Mouse (Mus musculus): ENCODE measurements around the gene Plscr3.

The Plscr3 gene

DNA sequence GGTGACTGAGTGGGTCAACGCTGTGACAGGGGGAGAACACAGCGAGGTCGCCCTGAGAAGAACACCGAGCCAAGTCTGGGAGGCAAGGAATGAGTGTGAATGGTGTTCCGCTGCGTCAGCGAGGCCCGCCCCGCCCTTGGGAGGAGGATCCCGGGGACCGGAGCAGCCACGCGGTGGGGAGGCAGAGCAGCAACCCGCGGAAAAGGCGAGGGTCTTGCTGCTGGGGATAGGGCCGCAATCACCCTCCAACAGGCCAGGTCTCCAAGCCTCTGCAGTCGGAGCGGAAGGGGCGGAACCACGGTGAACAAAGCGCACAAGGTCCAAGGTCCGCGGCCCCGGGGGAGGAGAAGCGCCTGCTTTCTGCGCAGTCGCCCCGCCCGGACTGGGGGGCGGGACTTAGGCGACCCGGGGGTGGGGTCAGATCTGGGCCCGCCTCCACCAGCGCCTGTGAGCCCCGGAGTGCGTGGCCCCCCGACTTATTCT, at the start of gene Plscr3:
Gene Plscr3 (plus strand): TSS at position 179 of the 483 bp plus-strand sequence.
- DNase-seq (ENCODE audit: low spot score) = peak; percentile 80

DNA sequence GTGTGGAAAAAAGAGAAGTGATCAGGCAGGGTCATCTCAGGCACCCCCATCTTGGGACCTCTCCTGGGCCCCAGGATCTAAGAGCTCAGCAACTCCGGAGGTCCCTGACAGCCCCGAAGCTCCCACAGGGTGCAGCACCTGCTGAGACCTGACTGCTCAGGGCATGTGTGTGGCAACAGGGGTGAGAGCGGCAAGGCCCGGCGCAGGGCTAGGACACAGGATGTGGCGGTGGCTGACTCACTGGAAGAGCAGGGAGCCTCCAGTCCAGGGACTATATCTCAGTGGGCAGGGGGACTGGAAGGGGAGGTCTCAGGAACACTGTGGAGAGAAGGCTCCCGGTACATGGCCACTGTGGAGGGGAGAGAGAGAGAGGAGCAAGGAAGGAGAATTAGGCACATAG, 48.3 kb upstream of the Plscr3 start:
- DNase-seq (ENCODE audit: low spot score) = no peak

DNA sequence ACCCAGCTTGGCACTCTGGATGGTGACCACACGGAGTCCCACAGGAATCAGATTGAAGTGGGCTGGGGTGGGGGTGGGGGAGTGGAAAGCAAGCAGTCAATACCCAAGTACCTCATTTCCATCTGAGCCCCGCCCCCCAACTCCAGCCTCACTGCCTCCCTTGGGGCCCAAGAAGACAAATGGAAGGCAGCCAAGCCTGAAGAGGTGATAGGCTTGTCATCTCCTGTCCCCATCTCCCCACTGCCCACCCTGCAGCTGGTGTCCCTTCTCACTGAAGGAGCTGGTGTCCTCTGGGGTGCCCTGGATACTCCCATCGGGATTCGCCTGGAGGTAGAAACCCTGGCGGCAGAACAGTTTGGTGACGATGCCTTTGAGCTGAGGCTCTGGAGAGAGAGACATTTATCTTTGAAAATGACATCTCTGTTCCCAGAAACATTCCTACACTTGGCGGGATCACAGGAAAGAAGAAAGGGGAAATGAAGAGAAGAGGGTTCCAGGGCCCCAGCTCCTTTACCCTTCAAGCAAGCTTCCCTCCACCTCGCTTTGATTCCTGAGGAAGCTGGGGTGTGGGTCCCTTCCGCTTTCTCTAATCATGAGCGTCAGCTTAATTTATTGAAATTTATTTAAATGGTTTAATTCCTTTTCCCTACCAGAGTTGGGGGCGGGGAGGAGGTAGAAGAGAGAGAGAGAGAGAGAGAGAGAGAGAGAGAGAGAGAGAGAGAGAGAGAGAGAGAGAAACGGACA, 46.6 kb upstream of the Plscr3 start:
- DNase-seq (ENCODE audit: low spot score) = no peak

DNA sequence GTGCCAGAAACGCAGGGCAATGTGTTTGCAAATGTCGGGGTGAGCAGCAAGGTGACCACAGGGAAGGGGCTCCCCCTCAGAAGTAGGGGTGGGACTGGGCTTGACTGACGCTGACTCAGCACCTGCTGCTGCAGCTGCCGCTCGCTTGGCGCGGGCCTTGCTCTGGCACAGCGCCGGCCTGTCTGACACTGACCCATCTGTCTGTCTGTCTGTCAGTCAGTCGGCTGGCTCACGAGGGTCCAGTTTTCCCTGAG, 46.1 kb upstream of the Plscr3 start:
- no peak for DNase-seq (ENCODE audit: low spot score)

DNA sequence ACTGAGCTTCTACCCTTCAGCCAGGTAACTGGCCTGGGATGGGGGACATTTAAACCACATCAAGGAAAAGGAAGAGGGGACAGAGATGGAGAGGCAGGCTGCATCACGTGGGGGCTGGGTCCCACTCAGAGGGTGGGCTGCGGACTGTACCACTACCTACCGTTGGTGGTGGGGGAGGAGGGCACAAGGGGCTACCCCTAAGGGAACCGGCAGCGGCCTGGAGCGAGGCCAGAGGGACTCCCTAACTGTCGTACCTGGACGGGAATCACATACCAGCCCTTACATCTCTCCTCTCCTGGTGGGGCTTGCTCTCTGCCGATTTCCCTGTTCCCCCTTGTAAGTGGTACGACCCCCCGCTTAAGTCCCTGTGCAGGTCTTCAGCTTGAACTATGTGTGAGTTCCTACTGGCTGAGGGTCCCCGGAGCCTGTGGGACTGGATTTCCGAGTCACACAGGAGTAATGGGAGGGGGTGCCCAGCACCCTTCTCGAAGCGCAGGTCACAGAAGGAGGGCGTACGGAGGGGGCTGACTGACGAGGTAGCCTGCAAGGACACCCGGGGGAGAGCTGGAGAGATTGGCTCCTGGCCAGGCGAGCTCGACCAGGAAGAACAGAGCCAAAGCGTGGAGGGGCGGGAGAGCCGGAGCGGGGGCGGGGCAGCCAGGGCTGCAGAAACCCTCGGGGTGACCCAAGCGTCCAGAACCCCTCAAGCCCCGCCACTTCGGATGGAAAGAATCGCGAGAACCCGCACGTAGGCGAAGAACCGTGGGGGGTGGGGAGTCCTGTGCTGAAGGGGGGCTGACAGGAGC, 45.6 kb upstream of the Plscr3 start:
- no peak for DNase-seq (ENCODE audit: low spot score)

DNA sequence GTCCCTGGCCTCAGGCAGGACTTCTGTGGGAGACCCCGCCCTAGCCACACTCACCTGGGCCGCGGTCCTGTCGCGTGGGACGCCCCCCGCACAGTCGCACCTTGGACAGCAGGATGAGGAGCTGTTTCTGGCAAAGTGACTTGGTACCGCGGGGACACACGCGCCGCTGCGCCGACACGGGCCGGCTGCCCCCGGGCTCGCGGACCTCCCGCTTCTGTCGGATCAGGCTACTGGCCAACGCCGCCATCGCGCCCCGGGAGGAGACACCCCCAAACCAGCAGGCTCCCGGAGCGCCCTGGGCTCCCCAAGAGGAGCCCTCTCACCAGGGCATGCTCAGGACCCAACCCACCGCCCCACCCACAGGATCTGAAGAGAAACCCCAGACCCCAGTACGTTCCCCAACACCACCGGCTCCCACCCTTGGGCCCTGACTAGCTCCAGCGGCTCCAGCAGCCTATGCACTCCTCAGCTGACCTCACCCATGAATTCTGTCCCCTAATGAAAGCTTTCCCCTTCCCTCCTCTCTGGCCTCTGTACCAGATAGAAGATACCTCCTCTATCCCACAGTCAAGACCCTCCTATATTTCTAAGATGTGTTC, 44.7 kb upstream of the Plscr3 start, which contains the start of gene Fgf11:
Gene Fgf11 (minus strand): TSS at position 479 of the 599 bp plus-strand sequence.
- DNase-seq (ENCODE audit: low spot score) = no peak

DNA sequence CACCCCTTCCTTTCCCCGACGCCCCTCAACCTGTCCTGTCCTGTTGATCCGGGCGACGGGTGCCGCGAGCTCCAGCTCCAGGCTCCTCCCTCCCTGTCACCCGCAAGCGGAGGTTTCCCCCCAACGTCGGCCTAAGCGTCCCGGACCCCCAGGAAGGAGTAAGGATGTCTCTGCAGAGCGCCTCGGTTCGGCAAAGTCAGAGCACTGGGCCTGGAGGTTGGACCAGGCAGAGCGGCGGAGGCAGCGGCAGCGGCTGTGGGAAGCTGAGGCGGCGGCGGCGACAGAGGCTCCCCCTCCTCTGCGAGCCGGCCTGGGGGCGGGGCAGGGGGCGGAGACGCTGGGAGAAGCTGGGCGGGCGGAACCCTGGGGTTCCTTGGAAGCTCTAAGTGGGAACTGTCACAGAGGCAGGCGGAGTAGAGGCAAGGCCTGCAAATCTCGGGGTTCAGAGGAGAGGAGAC, 43.5 kb upstream of the Plscr3 start:
- peak; percentile 57 for DNase-seq (ENCODE audit: low spot score)

DNA sequence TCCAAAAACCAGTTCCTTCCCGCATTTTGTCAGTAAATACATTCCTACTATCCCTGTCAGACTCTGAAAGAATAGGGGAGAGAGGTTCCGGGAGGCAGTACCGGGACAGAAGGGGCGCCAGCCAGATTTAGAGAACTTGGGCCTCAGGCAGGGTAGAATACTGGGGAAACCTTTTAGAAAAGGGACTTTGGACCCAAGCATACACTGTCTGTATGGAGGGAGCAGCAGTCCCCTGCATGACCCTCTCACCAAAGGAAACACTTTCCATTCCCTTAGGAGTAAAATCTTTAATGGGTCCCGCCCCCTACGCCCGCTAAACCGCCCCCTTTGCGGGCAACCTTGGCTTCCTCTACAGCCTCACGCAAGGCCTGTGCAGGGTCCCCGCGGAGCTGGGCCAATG, 42.8 kb upstream of the Plscr3 start:
- DNase-seq (ENCODE audit: low spot score) = no peak

DNA sequence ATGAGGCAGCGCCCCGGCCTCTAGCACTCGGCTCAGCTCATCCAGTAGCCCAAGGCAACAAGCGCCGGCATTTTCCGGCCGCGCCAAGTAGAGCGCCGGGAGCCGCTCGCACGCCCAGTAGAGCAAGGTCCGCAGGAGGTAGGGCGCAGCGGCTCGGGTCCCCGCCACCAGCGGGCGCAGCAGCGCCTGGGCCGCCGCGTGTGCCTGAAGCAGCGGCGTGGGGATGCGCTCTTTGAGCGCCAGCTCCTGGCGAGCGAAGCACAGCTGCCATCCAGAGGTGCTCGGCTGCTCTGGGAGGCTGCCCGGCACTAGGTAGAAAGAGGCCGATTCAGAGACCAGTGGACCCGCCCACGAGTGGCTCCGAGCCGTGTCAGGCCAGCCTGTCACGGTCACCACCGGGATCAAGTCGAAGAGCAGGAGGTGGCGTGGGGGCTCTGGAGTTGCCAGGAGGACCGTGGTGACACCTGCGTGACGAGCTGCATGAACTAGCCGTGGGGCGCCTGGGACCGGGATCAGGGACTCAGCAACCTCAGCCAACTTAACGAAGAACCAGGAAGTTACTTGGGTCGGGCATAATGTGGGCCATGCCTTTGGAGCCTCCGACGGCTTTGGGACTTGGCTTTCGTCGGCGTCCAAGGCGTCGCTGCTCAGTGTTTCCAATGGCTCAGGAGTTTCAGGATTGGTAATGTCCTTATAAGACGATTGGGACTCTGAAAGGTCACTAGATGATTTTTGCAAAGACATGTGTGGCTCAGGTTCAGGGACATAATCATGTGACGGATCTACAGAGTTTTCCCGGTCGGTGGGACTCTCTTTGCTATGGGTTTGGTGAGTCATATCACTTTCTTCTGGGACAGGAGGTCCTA, 42.2 kb upstream of the Plscr3 start:
- DNase-seq (ENCODE audit: low spot score) = peak; percentile 73

DNA sequence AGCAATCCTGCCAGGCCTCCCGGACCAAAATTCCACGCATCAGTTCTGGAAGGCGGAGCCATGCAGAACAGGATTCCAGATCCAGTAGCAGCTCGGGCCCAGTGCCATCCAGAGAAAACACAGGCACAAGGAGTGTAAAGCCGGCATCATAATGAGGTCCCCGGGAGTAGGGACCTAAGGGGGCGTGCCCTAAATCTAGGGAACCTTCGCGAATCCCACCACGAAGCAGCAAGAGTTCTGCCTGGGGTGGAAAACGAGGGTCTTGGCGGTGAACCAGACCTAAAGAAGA, 41.6 kb upstream of the Plscr3 start:
- DNase-seq (ENCODE audit: low spot score) = no peak

DNA sequence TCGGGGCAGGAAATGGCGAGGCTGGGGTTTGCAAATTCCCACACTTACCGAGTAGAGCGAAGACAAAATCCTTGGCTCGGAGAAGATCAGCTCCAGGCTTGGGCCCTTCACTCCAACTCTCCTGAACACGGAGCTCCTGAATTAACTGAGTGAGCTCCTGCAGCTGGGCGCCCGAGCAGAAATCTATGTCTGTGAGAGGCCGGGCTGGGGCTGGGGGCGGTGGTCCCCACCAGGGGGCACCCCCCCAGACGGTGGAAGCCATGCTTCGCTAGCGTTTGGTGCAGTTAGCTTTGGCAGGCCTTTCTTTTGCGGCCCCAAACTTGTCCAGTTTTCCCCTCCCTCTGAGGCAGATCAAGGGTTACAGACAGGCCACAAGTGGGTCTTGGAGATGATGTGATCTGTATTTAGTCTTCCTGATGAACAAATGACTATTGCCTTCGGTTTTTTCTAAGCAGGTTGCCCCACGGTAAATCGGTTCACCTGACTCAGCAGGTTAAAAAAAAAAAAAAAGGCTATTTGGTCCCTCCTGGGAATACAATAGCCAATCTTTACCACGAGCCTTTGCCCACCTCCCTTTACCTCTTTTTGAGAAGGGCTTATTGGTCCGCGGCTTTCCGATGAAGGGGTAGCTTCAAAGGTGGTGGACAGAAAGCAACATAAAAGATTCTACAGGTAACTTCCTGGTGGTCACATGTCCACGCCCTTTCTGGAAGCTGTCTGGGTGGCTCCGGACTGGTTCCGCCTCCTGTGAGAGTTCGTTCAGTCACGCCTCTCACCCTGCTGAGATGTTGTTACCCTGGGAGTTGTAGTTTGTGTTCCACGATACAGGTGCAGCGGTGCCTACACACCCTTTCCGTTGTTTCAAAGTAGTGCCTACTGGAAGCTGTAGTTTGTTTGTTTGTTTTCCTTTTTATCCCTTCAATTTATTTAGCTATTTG, 40.9 kb upstream of the Plscr3 start, which contains the start of gene Tmem102:
Gene Tmem102 (minus strand): TSS at position 653 of the 938 bp plus-strand sequence.
- DNase-seq (ENCODE audit: low spot score) = no peak

DNA sequence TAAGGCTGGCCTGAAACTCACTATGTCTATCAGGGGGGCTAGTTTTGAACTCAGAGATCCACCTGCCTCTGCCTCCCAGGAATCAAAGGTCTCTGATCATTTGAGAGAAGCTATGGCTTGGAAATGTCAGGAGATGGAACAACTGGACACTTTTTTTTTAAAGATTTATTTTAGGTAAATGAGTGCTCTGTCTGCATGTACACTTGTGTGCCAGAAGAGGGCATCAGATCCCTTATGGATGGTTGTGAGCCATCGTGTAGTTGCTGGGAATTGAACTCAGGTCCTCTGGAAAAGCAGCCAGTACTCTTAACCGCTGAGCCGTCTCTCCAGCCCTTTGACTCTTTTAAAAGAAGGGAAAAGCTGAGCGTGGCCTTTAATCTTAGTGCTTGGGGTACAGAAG, 39.8 kb upstream of the Plscr3 start:
- DNase-seq (ENCODE audit: low spot score) = no peak

DNA sequence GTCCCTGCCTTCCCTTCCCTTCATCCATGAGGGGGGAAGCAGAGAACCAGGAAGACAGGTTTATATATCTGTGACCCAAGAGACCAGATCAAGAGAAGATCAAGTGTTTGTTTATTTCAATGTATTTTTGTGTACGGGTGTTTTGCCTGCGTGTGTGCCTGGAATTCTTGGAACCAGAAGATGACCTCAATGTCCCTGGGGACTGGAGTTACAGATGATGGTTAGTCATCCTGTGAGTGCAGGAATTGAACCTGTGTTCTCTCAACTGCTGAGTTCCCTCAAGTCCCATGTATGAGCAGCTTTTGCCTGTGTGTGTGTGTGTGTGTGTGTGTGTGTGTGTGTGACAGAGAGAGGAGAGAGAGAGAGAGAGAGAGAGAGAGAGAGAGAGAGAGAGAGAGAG, 38.5 kb upstream of the Plscr3 start:
- no peak for DNase-seq (ENCODE audit: low spot score)

DNA sequence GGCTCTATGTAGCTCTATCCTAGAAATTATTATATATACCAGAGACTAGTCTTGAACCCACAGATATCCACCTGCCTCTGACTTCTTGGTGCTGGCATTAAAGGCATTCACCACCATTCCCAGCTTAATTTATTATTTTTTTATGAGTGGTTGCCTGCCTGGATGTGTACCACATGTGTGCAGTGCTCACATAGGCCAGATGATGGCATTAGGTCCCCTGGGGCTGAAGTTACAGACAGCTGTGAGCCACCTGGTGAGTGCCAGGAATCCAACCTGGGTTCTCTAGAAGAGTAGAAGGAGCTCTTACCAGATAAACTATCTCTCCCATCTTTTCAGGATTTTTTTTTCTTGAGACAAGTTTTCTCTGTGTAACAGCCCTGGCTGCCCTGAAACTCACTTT, 35.9 kb upstream of the Plscr3 start:
- DNase-seq (ENCODE audit: low spot score) = no peak

DNA sequence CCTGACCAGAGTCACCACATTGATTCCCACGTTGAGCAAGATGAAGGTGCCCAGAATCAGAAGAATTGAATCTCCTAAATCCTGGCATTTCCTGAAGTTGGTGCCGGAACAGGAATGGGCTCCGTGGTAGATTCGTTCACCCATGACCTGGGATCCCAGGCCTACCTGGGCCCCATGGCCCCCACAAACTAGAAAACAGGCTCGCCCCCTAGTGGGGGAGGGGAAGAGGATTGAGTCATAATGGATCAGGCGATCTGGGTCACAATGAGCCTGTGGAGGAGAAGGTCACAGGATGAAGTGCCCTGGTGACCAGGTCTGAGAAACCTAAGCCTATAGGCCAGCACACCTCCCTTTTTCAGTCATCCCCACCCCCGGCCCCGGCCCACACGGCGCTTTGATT, 31.0 kb upstream of the Plscr3 start, which contains the start of gene Gm39566:
Gene Gm39566 (minus strand): TSS at position 144 of the 400 bp plus-strand sequence.
- no peak for DNase-seq (ENCODE audit: low spot score)

DNA sequence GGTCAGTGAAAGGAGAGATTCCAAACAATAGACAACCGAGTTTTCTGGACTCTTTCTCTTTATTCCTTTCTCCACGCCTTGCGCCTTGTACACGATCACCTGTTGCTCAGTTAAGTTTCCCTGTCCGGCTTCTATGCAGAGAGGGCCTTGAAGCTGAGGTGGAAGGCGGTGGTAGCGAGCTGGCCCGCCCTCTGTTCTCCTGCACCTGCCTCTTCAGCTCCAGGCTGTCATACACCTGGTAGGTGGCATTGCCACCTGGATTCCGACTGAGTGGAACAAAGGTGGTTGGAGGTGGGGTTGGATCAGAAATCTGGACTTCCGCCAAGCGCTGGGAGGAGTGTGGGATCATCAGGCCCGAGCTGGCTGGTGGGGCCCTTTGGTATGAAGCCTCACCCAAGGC, 29.7 kb upstream of the Plscr3 start:
- no peak for DNase-seq (ENCODE audit: low spot score)

DNA sequence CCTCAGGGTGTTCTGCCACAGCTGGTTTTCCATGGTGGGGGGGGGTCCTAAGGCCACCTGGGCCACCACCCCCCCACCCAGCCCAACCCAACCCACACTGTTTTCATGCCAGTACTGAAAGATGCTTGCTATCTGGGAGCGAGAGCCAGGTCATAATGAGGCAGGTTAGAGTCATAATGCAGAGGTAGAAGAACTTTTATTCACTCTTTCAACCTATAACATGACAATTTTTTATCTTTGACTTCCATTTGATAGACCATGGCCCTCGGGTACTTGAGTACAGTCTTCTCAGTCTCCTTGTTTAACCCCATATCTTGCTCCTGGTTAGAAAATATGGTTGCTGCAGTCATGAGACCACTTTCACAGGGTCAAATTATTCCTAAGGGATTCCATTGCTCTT, 27.8 kb upstream of the Plscr3 start, which contains the start of gene Spem2:
Gene Spem2 (minus strand): TSS at position 101 of the 400 bp plus-strand sequence.
- no peak for DNase-seq (ENCODE audit: low spot score)

DNA sequence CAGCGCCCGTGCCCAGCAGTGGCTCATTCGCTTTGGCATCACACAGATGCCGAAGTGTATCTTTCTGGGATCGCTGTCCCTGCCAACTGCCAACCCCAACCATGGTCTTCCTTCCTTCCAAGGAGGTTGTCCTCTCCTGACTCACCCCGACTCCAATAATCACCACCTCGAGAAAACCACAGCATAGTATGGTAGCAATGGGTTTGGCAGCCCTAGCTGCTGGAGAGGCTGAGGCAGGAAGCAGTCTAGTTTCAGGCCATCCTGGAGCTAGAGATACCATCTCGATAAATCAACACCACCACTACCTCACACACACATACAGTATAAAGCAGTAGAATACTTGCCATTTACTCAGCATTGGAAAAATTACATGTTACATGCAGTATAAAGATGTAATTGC, 27.3 kb upstream of the Plscr3 start:
- no peak for DNase-seq (ENCODE audit: low spot score)

DNA sequence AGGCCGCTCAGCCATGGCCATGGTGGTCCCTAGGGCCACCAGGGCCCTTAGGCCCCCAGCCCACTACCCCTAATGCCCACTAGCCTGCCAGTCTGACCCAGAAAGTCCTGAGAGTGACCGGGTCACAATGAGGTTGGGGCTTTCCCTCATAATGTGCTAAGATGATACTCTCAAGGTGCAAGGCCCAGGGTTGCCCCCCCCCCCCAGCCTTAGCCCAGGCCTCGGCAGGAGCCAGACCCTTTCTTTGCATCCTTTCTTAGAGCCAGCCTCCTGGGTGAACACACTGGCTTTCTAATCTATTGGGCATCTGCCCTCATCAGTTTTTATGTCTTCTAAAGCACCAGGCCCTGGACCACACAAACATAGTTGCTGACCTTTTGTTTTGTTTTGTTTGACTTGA, 24.1 kb upstream of the Plscr3 start, which contains the start of gene Spem1:
Gene Spem1 (minus strand): TSS at position 101 of the 400 bp plus-strand sequence.
- DNase-seq (ENCODE audit: low spot score) = no peak

DNA sequence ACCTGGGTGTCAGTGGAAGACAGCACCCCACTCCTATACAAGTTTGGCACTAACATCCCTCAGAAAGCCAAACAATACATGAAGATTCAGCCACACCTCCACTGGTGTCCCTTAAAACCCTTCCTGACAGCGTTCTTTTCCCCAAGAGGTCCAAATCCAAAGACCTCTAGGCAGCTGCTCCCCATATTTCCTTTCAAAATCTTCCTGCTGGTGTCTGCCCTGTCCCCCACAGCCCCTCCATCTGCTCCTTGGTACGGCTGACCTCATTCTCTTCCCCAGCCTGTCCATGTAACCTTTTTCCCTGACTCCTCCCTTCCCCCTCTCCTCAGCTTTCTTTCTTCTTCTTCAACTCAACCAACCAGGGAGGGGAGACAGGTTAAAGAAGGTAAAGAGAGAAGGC, 22.7 kb upstream of the Plscr3 start:
- no peak for DNase-seq (ENCODE audit: low spot score)

DNA sequence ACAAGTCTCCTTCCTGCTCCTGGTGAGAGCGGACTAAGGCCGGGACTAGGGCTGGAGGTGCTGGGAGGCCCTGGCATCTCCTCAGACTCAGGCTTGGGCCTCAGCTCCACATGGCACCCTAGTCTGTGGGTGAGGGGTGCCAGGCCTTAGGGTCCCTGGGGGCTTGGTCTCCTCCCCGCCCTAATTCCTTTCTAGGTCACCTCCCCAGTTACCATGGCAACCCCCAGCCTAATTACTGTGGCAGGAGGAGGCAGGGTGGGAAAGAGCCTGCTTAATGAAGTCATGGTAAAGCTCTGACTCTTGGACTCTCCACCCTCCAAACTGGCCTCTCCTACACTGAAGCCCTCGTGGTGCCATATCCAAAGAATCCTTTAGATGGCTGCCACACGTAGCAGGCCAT, 17.3 kb upstream of the Plscr3 start:
- DNase-seq (ENCODE audit: low spot score) = no peak

Measured in T-cell, adult 2 months (primary cell).